Mouse (Mus musculus): Measurements from ENCODE around the gene Tesk1.

- TF ChIP-seq CTCF (IDR thresholded peaks at IDR 0.05) (no peak), EP300 (IDR thresholded peaks at IDR 0.05) (peak; percentile 80)
Observed at GRCm38 (mm10) chr4:43490801-43491200, 49.1 kb downstream of the Tesk1 start.

All from lung, postnatal 0 days (tissue).